ENCODE assay signal across 14 mouse cellular contexts in genomic region chr5:77141336-77141735, GRCm38 (mm10).
"Had no signal": no experiment of that assay in that cellular context is flagged by ENCODE, and none has a peak within 500 bp of the region (broad histone marks: within the 10 kb centered on the region; RNA-seq: fewer than 3 reads in every experiment).

No protein-coding gene starts in this region.

- H3K4me2 ChIP-seq: intestine, embryonic 15.5 days; liver, embryonic 11.5 days; liver, embryonic 15.5 days; neural tube, embryonic 12.5 days; stomach, embryonic 15.5 days had no signal

- H3K27me3 ChIP-seq: intestine, embryonic 15.5 days; liver, embryonic 15.5 days; neural tube, embryonic 12.5 days; stomach, embryonic 15.5 days had no signal

- H3K9ac ChIP-seq: intestine, embryonic 15.5 days; liver, embryonic 15.5 days; neural tube, embryonic 12.5 days; stomach, embryonic 15.5 days had no signal

- H3K4me1 ChIP-seq: intestine, embryonic 15.5 days; stomach, embryonic 15.5 days had no signal

- H3K36me3 ChIP-seq: intestine, embryonic 15.5 days; liver, embryonic 15.5 days; midbrain, embryonic 10.5 days; neural tube, embryonic 12.5 days; stomach, embryonic 15.5 days had no signal

- DNase-seq: left cerebral cortex, postnatal 4 days; lung, adult 2 months; lung, postnatal 4 days; midbrain, embryonic 14.5 days; spleen, adult 18-20 months; thymus, adult 2 months; thymus, postnatal 25 days had no signal

- H3K9me3 ChIP-seq: intestine, embryonic 15.5 days; liver, embryonic 15.5 days; midbrain, embryonic 10.5 days; neural tube, embryonic 12.5 days; stomach, embryonic 15.5 days had no signal

- ATAC-seq: intestine, embryonic 15.5 days; lung, postnatal 0 days had no signal

- H3K4me3 ChIP-seq: intestine, embryonic 15.5 days; liver, embryonic 15.5 days; midbrain, embryonic 10.5 days; neural tube, embryonic 12.5 days; stomach, embryonic 15.5 days had no signal

- H3K27ac ChIP-seq: intestine, embryonic 15.5 days; liver, embryonic 15.5 days; midbrain, embryonic 10.5 days; neural tube, embryonic 12.5 days; stomach, embryonic 15.5 days had no signal
